Mouse (Mus musculus): Measurements from ENCODE around the gene Pdgfb. TPM values are rescaled to one million over a fixed set of nuclear protein-coding genes. Genes with fewer than 3 reads are reported as not detected.

Gene Pdgfb
- polyA plus RNA-seq, 1 experiment: 21.7 TPM

DNA sequence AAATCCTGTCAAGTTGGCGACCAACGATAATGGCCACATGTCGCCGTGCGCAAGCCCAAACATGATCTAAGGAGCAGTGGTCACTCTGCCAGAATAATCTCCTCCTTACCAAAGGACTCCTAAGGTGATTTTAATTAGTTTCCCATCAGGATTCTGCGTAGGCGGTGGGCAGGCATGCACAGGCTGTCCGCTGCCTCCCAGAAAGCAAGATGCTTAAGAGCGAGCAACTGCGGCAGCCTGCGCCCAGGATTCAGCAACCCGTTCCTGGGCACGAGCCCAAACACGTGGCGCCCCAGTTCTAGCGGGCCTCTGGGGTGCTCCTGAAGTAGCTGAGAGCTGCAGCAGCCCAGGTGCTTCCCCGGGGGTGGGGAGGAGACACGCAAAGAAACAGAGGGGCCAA is 52.1 kb downstream of the Pdgfb start:
- no peak overlapping the region for H3K4me3 ChIP-seq
- no peaks in the 10 kb centered on the region for H3K36me3 ChIP-seq (ENCODE audit: control insufficient read depth, insufficient read depth)
- H3K4me2 ChIP-seq (ENCODE audit: low read depth): no peak overlapping the region
- H3K27me3 ChIP-seq (ENCODE audit: control insufficient read depth, insufficient read depth, insufficient read length): no peaks in the 10 kb centered on the region
- TF ChIP-seq MYOD1 (IDR thresholded peaks at IDR 0.05; ENCODE audit: control insufficient read depth in 1 of 3, insufficient read length in 2 of 3, low read depth in 2 of 3) (no peak), POLR2AphosphoS2 (IDR thresholded peaks at IDR 0.05; ENCODE audit: insufficient read length, low read depth) (no peak), E2F4 (IDR thresholded peaks at IDR 0.05; ENCODE audit: insufficient read depth) (no peak), TCF3 (IDR thresholded peaks at IDR 0.05; ENCODE audit: insufficient read length, low read depth) (no peak), MYOG (IDR thresholded peaks at IDR 0.05; ENCODE audit: control insufficient read depth in 1 of 3, insufficient read depth in 1 of 3, insufficient read length in 2 of 3, low read depth in 2 of 3) (no peak), POLR2A (IDR thresholded peaks at IDR 0.05; ENCODE audit: insufficient read length, low read depth) (no peak)
- H3ac ChIP-seq (ENCODE audit: control insufficient read depth, insufficient read length): no peak overlapping the region
- no peaks in the 10 kb centered on the region for H3K79me2 ChIP-seq (ENCODE audit: control insufficient read depth, insufficient read depth)

DNA sequence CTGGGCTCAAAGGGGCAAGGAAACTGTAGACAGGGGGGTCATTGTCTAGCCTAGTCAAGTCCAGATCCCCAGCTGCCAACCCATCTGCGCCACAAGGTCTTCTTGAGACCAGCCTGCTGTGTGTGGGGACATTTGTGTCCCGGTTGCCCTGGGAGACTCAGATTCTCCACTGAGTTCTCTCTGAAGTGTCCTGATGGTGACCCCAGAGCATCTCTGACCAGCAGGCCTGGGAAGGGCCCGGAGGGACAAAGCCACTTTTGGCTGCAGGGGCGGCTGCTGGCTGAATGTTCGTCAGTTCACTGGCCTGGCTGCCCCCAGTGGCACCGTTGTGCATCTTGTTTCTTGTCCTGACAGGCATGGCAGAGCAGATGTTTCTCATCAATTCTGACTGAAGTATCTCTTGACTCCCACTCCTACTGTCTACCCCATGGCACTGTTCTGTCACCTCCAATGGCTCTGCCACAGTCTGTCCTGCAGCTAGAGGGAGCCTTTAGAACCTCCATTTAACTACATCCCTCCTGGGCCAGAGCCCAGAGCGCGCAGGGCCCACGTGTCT is 53.3 kb downstream of the Pdgfb start:
- Histone ChIP-seq H3ac (ENCODE audit: control insufficient read depth, insufficient read length) (no peak overlapping the region), H3K4me3 (no peak overlapping the region), H3K4me2 (ENCODE audit: low read depth) (no peak overlapping the region), H3K36me3 (ENCODE audit: control insufficient read depth, insufficient read depth) (no peaks in the 10 kb centered on the region), H3K27me3 (ENCODE audit: control insufficient read depth, insufficient read depth, insufficient read length) (no peaks in the 10 kb centered on the region), H3K79me2 (ENCODE audit: control insufficient read depth, insufficient read depth) (no peaks in the 10 kb centered on the region)
- no peak for TF ChIP-seq MYOD1 (IDR thresholded peaks at IDR 0.05; ENCODE audit: control insufficient read depth in 1 of 3, insufficient read length in 2 of 3, low read depth in 2 of 3)
- no peak for TF ChIP-seq TCF3 (IDR thresholded peaks at IDR 0.05; ENCODE audit: insufficient read length, low read depth)
- TF ChIP-seq SRF (IDR thresholded peaks at IDR 0.05; ENCODE audit: control insufficient read depth, insufficient read length, low read depth): no peak
- no peak for TF ChIP-seq MYOG (IDR thresholded peaks at IDR 0.05; ENCODE audit: control insufficient read depth in 1 of 3, insufficient read depth in 1 of 3, insufficient read length in 2 of 3, low read depth in 2 of 3)
- no peak for TF ChIP-seq E2F4 (IDR thresholded peaks at IDR 0.05; ENCODE audit: insufficient read depth)
- TF ChIP-seq TCF12 (IDR thresholded peaks at IDR 0.05; ENCODE audit: insufficient read depth, poor library complexity, severe bottlenecking): no peak
- TF ChIP-seq CEBPB (IDR thresholded peaks at IDR 0.05; ENCODE audit: insufficient read depth, poor library complexity, severe bottlenecking): no peak
- no peak for TF ChIP-seq USF1 (IDR thresholded peaks at IDR 0.05; ENCODE audit: low read depth)
- no peak for TF ChIP-seq POLR2AphosphoS2 (IDR thresholded peaks at IDR 0.05; ENCODE audit: insufficient read length, low read depth)
- TF ChIP-seq REST (IDR thresholded peaks at IDR 0.05; ENCODE audit: insufficient read depth, insufficient read length): no peak
- TF ChIP-seq MAX (IDR thresholded peaks at IDR 0.05; ENCODE audit: low read depth): no peak

DNA sequence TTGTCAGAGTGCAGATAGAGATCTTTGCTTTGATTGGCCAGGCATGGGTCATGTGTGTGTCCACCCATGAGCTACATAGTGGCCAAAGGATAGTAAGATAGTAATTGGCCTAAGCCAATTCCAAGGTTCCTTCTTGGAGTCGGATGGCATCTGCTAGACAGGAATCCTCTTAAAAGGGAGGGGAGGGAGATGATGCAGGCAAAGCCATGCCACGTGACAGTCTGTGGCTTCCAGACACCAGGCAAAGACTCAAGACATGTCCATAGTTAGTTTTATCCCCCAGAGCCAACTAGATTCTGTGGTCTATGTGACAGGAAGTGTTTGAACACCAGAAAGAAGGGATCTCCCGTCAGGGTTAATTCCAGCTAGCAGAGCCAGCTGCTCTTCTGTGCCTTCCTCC is 56.4 kb downstream of the Pdgfb start:
- no peaks in the 10 kb centered on the region for H3K27me3 ChIP-seq (ENCODE audit: control insufficient read depth, insufficient read depth, insufficient read length)
- no peak for TF ChIP-seq TCF12 (IDR thresholded peaks at IDR 0.05; ENCODE audit: insufficient read depth, poor library complexity, severe bottlenecking)
- no peak for TF ChIP-seq MYOD1 (IDR thresholded peaks at IDR 0.05; ENCODE audit: control insufficient read depth in 1 of 3, insufficient read length in 2 of 3, low read depth in 2 of 3)
- TF ChIP-seq USF1 (IDR thresholded peaks at IDR 0.05; ENCODE audit: low read depth): peak; percentile 93
- no peaks in the 10 kb centered on the region for H3K36me3 ChIP-seq (ENCODE audit: control insufficient read depth, insufficient read depth)

DNA sequence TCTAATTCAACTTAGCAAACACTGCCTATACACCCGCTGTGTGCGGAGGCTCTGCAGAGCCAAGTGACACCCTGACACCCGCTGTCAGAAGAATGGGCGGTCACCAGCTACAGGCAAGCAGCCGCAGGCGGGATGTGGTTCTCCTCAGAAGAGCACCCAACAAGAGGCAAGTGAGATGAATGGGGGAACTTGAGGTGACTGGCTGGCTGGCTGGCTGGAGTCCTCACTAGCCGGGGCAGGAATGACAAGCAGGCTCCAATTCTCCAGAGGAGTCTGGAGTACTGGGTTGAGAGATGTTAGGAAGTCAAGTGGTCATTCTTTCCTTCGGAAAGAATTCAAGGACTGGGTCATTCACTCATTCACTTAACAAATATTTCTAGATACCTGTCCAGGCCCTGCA is 58.2 kb downstream of the Pdgfb start:
- Histone ChIP-seq H3K36me3 (ENCODE audit: control insufficient read depth, insufficient read depth) (no peaks in the 10 kb centered on the region), H3K27me3 (ENCODE audit: control insufficient read depth, insufficient read depth, insufficient read length) (no peaks in the 10 kb centered on the region), H3ac (ENCODE audit: control insufficient read depth, insufficient read length) (no peak overlapping the region), H3K4me3 (no peak overlapping the region), H3K79me2 (ENCODE audit: control insufficient read depth, insufficient read depth) (no peaks in the 10 kb centered on the region), H3K4me2 (ENCODE audit: low read depth) (no peak overlapping the region)
- TF ChIP-seq SRF (IDR thresholded peaks at IDR 0.05; ENCODE audit: control insufficient read depth, insufficient read length, low read depth) (no peak), REST (IDR thresholded peaks at IDR 0.05; ENCODE audit: insufficient read depth, insufficient read length) (no peak), MAX (IDR thresholded peaks at IDR 0.05; ENCODE audit: low read depth) (no peak), POLR2A (IDR thresholded peaks at IDR 0.05; ENCODE audit: insufficient read length, low read depth) (no peak), POLR2AphosphoS2 (IDR thresholded peaks at IDR 0.05; ENCODE audit: insufficient read length, low read depth) (no peak), MYOD1 (IDR thresholded peaks at IDR 0.05; ENCODE audit: control insufficient read depth in 1 of 3, insufficient read length in 2 of 3, low read depth in 2 of 3) (no peak)

More for the DNA sequence above, 56.4 kb downstream of the Pdgfb start:
- H3ac ChIP-seq (ENCODE audit: control insufficient read depth, insufficient read length): no peak overlapping the region
- H3K4me2 ChIP-seq (ENCODE audit: low read depth): peak overlapping the region; percentile 46
- no peak overlapping the region for H3K4me3 ChIP-seq
- no peaks in the 10 kb centered on the region for H3K79me2 ChIP-seq (ENCODE audit: control insufficient read depth, insufficient read depth)

DNA sequence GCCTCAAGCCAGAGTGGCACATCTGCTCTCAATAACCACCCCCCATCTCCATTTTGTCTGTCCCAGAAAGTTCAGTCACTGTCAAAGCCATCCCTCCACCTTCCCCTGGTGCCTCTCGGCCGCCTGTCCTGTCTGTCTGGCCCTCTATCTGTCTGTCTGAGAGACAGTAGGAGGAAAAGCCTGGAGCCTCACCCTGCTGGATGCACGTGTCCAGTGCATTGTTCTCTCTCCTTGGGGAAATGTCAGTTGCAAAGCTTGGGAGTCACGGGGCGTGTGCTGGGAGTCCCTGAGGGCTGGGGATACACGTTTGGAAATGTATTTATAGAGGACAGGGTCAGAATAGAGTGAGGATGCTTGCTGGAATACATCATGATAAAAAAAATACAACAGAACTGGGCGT is 61.3 kb downstream of the Pdgfb start:
- TF ChIP-seq MYOD1 (IDR thresholded peaks at IDR 0.05; ENCODE audit: control insufficient read depth in 1 of 3, insufficient read length in 2 of 3, low read depth in 2 of 3) (no peak), POLR2A (IDR thresholded peaks at IDR 0.05; ENCODE audit: insufficient read length, low read depth) (no peak), USF1 (IDR thresholded peaks at IDR 0.05; ENCODE audit: low read depth) (no peak), E2F4 (IDR thresholded peaks at IDR 0.05; ENCODE audit: insufficient read depth) (no peak), MYOG (IDR thresholded peaks at IDR 0.05; ENCODE audit: control insufficient read depth in 1 of 3, insufficient read depth in 1 of 3, insufficient read length in 2 of 3, low read depth in 2 of 3) (no peak), MAX (IDR thresholded peaks at IDR 0.05; ENCODE audit: low read depth) (no peak), SRF (IDR thresholded peaks at IDR 0.05; ENCODE audit: control insufficient read depth, insufficient read length, low read depth) (no peak), CEBPB (IDR thresholded peaks at IDR 0.05; ENCODE audit: insufficient read depth, poor library complexity, severe bottlenecking) (no peak)

More for the DNA sequence above, 61.3 kb downstream of the Pdgfb start:
- no peaks in the 10 kb centered on the region for H3K79me2 ChIP-seq (ENCODE audit: control insufficient read depth, insufficient read depth)
- H3ac ChIP-seq (ENCODE audit: control insufficient read depth, insufficient read length): no peak overlapping the region
- no peak overlapping the region for H3K4me2 ChIP-seq (ENCODE audit: low read depth)
- H3K36me3 ChIP-seq (ENCODE audit: control insufficient read depth, insufficient read depth): no peaks in the 10 kb centered on the region
- no peaks in the 10 kb centered on the region for H3K27me3 ChIP-seq (ENCODE audit: control insufficient read depth, insufficient read depth, insufficient read length)
- H3K4me3 ChIP-seq: no peak overlapping the region
